Mouse (Mus musculus) E14TG2a.4 (cell line): Measurements from ENCODE around the gene Nrxn3.

ENCODE experiments used
- CTCF ChIP-seq: conservative IDR thresholded peaks from 2 replicates; pipeline ENCODE4 v1.5.1; 2014; ENCODE audit warnings: low read length
- NANOG ChIP-seq: IDR thresholded peaks from 2 replicates; pipeline ENCODE4 v1.6.1; 2014; ENCODE audit warnings: borderline replicate concordance, low read length, mixed read lengths

- TF ChIP-seq CTCF: no peak
- no peak for TF ChIP-seq NANOG
Measured at GRCm38 (mm10) chr12:88976621-88977020, 253.9 kb downstream of the Nrxn3 start.
